Mouse (Mus musculus) liver, embryonic 11.5 days (tissue): ENCODE data around the gene Hmga1b. TPM values are rescaled to one million over a fixed set of nuclear protein-coding genes. Genes with fewer than 3 reads are reported as not detected.
"Not testable (repeated sequence)": the region's sequence is repeated elsewhere in the genome, so short reads cannot be mapped to it uniquely, and the experiment has no call there.

Experiments
- ATAC-seq: fragments of 200-750 bp; cut with Nextera tagmentation; replicated peaks from 2 replicates; pipeline ENCODE4 v1.8.0; 2017; ENCODE audit warnings: moderate number of reproducible peaks, mild to moderate bottlenecking, moderate TSS enrichment, moderate library complexity; ENCODE audit not compliant: low FRiP score
- DNase-seq: peaks from one replicate; pipeline ENCODE4 v3.0.0-alpha.2; 2017; ENCODE audit warnings: low spot score
- H3K27ac ChIP-seq: fragments of 300-500 bp; sonication (generic); 2 replicates; pipeline ENCODE4 v1.5.1; 2014; ENCODE audit warnings: mild to moderate bottlenecking, low read depth, low read length, control low read depth
- H3K27me3 ChIP-seq: fragments of 300-500 bp; sonication (generic); replicated peaks from 2 replicates; pipeline ENCODE4 v1.6.1; 2014; ENCODE audit warnings: low read length, mixed read lengths; ENCODE audit not compliant: control insufficient read depth, insufficient read depth
- H3K36me3 ChIP-seq: fragments of 300-500 bp; sonication (generic); 2 replicates; pipeline ENCODE4 v1.6.1; 2014; ENCODE audit warnings: mild to moderate bottlenecking, low read length, moderate library complexity, mixed read lengths; ENCODE audit not compliant: control insufficient read depth, insufficient read depth
- H3K4me1 ChIP-seq: fragments of 300-500 bp; sonication (generic); replicated peaks from 2 replicates; pipeline ENCODE4 v1.6.1; 2014; ENCODE audit warnings: low read length, mixed read lengths; ENCODE audit not compliant: control insufficient read depth, insufficient read depth
- H3K4me2 ChIP-seq: fragments of 300-500 bp; sonication (generic); 2 replicates; pipeline ENCODE4 v1.6.1; 2014; ENCODE audit warnings: mild to moderate bottlenecking, control low read depth, moderate library complexity
- H3K4me3 ChIP-seq: fragments of 300-500 bp; sonication (generic); 2 replicates; pipeline ENCODE4 v1.5.1; 2014; ENCODE audit warnings: low read depth, low read length, control low read depth
- H3K9ac ChIP-seq: fragments of 300-500 bp; sonication (generic); 2 replicates; pipeline ENCODE4 v1.6.1; 2014; ENCODE audit warnings: low read depth, low read length, control low read depth
- H3K9me3 ChIP-seq: fragments of 300-500 bp; sonication (generic); 2 replicates; pipeline ENCODE4 v1.6.1; 2016; ENCODE audit warnings: low read length, inconsistent platforms, mixed read lengths; ENCODE audit not compliant: control insufficient read depth
- WGBS: fragments of 180-500 bp; shearing (Covaris S2); extraction: QIAGEN DNeasy Blood & Tissue Kit; methylation state at CpG from one replicate; pipeline ENCODE4 v1.1.7; 2014; 5-methylcytosine and 5-hydroxymethylcytosine counted together
- polyA plus RNA-seq: library from polyadenylated mRNA; unstranded; fragments of >200 nt; fragmentation: Nextera tagmentation; extraction: Ambion mirVana; gene quantifications from 2 replicates; pipeline ENCODE4 v1.2.1, GENCODE M21; 2014

Gene Hmga1b
- polyA plus RNA-seq, 1 experiment from 2014 or later, result 17.5 TPM

DNA sequence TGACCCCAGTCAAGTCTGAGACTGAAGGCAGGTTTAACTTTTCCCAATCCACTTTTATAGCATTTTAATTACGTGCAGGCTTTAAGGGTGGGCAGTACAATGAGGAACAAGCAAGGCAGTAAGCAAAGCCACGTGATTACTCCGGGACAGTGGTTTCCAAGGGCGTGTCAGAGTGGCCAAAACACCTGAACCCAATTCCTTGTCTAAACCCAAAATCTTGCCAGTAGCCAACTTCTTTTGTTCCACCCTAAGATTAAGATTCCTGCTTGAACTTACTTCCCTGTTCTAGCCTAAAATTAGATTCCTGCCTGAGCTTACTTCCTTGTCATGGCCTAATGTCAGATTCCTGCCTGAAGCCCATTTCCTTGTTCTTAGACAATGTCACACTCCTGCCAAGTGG is 14.6 kb upstream of the Hmga1b start:
- no peak overlapping the region for H3K4me3 ChIP-seq
- no peaks in the 10 kb centered on the region for H3K36me3 ChIP-seq
- 63% methylated on average over 4 of the region's 4 CpGs for WGBS
- no peak overlapping the region for H3K9ac ChIP-seq
- ATAC-seq, result no peak
- H3K4me1 ChIP-seq, result no peaks in the 10 kb centered on the region
- H3K9me3 ChIP-seq, result no peaks in the 10 kb centered on the region
- DNase-seq, result no peak
- no peak overlapping the region for H3K27ac ChIP-seq
- H3K27me3 ChIP-seq, result peaks cover 4% of the 10 kb centered on the region; the same call in 1 of the 2 replicates
- no peak overlapping the region for H3K4me2 ChIP-seq

DNA sequence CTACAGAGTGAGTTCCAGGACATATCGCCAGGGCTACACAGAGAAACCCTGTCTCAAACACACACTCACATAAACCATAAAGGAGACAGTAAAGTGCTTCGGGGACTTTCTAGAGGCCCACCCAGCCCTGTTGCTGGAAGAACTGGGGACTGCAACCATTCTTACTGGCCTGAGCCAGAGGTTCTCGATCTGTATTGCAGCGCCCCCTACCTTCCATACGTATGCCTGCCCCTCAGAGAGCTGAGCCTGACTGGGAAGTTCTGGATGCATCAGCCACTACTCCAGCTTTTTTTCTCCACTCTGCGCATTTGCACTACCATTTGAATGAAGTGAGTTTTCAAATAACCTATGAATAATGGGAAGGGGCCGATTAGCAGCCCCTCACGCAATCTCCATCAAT is 13.2 kb upstream of the Hmga1b start:
- H3K27ac ChIP-seq, result no peak overlapping the region
- H3K9ac ChIP-seq, result no peak overlapping the region
- WGBS, result 52% methylated on average over 8 of the region's 8 CpGs
- no peaks in the 10 kb centered on the region for H3K9me3 ChIP-seq
- H3K4me2 ChIP-seq, result no peak overlapping the region
- no peaks in the 10 kb centered on the region for H3K4me1 ChIP-seq
- peaks cover 4% of the 10 kb centered on the region; the same call in 1 of the 2 replicates for H3K27me3 ChIP-seq
- no peak overlapping the region for H3K4me3 ChIP-seq
- H3K36me3 ChIP-seq, result no peaks in the 10 kb centered on the region
- no peak for ATAC-seq
- no peak for DNase-seq

DNA sequence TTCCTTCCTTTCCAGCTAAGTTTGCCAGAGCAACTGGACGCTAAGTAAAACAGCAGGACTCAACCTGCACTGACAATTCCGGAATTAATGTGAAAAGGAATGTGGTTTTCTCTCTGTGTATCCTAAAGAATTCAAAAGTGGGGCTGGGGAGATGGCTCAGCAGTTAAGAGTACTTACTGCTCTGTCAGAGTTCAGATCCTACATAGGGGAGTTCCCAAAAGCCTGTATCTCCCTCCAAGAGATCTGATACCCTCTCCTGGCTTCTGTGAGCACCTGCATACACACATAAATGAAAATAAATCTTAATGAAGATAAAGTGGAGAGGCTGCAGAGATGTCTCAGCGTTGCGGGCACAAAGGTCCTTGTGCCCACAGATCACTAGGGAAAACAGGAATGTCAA is 11.0 kb upstream of the Hmga1b start:
- WGBS, result 63% methylated on average over 4 of the region's 4 CpGs
- Histone ChIP-seq H3K36me3 (no peaks in the 10 kb centered on the region), H3K27ac (no peak overlapping the region), H3K4me1 (no peaks in the 10 kb centered on the region), H3K27me3 (peaks cover 4% of the 10 kb centered on the region; the same call in 1 of the 2 replicates), H3K4me2 (no peak overlapping the region), H3K4me3 (no peak overlapping the region), H3K9me3 (no peaks in the 10 kb centered on the region), H3K9ac (no peak overlapping the region)
- DNase-seq (no peak), ATAC-seq (no peak)

DNA sequence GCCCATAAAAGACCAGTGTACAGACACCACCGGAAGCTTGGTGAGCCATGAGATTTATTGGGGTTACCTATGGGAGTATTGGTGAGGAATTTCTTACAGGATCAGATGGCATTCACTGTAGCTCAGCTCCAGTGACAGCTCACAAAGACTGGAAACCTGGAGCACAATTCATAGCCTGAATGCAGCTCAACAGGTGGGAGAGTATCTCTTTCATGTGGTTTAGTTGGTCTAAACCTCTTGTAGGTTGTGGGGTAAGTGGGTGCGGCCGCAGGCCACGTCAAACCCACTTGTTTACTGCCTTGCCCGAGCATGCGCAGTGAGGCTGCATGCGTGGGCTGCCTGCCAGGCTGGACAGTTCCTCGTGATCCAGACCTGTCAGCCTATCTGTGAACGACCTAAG is 2.4 kb upstream of the Hmga1b start:
- peaks cover 14% of the 10 kb centered on the region for H3K27me3 ChIP-seq
- DNase-seq, result no peak
- no peaks in the 10 kb centered on the region for H3K36me3 ChIP-seq
- peaks cover 12% of the 10 kb centered on the region; the same call in 1 of the 2 replicates for H3K9me3 ChIP-seq
- no peak overlapping the region for H3K27ac ChIP-seq
- no peak overlapping the region for H3K4me3 ChIP-seq
- no peak for ATAC-seq
- H3K4me2 ChIP-seq, result no peak overlapping the region
- no peak overlapping the region for H3K9ac ChIP-seq
- H3K4me1 ChIP-seq, result no peaks in the 10 kb centered on the region
- WGBS, result 86% methylated on average over 9 of the region's 9 CpGs

DNA sequence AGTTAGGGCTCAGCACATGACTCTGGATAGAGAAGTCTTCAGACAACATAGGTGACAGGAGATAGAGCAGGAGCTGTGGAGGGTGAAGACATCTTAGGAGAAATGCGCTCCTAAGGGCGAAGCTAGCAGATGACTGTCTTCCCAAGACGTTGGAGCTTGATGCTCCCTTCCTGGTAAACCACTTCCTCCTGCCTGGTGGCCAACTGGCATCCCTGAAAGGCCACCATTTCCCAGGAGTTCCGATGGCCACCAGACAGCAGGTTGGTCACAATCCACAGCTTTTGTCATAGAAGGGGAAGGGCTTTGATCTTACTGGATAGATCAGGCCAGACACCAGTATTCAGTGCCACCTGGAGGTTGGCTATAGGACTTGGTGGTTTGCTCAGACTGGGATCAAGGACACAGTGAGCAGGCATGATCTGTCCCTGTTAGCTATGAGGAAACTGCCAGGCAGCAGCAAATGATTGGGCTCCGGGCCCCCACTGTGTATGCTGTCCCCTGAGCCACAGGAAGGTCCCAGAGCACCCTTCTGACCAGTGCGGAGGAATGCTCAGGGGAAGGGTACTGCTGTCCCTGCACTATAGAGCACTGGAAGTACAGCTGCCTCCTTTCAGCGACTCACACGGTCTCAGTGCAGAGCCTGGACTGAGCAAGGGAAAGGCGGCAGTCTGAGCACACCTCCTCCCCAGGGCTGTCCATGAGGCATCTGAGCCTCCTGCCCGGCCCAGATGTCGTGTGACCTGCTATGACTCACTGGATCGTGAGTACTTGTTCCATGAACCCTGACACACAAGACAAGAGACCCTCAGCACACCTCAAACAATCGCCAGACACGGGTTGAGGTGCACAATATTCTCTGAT is 553 bp upstream of the Hmga1b start:
- no peak for DNase-seq
- peaks cover 12% of the 10 kb centered on the region; the same call in 1 of the 2 replicates for H3K9me3 ChIP-seq
- H3K4me1 ChIP-seq, result no peaks in the 10 kb centered on the region
- peaks cover 18% of the 10 kb centered on the region for H3K27me3 ChIP-seq
- no peak overlapping the region for H3K4me2 ChIP-seq
- WGBS, result 64% methylated on average over 14 of the region's 14 CpGs
- H3K36me3 ChIP-seq, result no peaks in the 10 kb centered on the region
- no peak overlapping the region for H3K4me3 ChIP-seq
- no peak overlapping the region for H3K9ac ChIP-seq
- no peak for ATAC-seq
- no peak overlapping the region for H3K27ac ChIP-seq

DNA sequence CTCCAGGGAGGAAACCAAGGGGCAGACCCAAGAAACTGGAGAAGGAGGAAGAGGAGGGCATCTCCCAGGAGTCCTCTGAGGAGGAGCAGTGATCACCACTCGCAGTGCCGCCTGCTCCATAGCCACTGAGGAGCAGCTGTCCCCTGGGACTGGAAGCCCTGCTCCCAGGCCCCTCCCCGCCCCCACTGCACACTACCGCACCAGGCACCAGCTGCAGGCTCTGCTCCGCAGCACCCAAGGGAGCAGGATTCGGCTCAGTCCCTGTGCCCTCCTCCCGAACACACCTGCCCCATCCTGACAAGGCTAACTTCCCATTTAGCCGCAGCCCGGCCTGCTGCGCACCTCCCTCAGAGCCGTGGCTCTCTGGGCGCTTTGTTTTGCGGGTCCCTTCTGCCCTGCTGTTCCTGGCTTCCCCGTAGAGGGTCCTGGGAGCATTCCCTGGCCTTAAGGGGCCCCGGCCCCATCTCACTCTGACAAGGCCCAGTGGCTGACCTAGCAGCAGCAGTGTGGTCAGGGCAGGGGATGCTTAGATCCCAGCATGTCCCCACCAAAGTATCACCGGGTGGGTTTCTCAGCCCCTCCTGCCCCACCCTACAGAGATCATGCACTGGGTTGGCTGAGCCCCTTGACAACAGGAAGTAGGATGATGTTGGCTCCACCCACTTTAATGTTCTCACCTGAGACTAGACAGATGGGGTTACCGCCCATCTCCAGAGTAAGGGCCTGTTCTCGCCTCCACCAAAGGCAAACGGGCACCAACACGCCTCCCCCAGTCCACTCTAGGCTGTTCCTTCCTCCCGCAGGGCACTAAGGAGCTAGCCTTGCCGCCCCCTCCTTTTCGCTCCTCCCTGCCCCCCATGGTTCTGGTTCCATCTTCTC is 766 bp downstream of the Hmga1b start:
- H3K27ac ChIP-seq, DNase-seq, H3K4me3 ChIP-seq, H3K4me1 ChIP-seq, H3K9me3 ChIP-seq, H3K9ac ChIP-seq, H3K36me3 ChIP-seq, H3K4me2 ChIP-seq, ATAC-seq: not testable (repeated sequence)
- peaks cover 18% of the 10 kb centered on the region for H3K27me3 ChIP-seq
- 0% methylated on average over 3 of the region's 23 CpGs for WGBS

DNA sequence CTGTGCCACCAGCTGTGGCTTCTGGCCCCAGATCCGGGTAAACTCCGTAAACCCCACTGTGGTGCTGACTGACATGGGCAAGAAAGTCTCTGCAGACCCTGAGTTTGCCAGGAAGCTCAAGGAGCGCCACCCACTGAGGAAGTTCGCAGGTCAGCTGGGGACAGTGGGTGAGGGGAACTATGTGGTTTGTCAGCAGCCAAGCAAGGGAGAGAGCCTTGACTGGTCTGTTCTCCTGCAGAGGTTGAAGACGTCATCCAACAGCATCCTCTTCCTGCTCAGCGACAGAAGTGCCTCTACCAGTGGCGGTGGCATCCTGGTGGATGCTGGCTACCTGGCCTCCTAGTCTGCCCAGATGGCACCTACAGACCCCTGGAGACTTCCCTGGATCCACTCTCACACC is 4.4 kb downstream of the Hmga1b start:
- not testable (repeated sequence) for H3K36me3 ChIP-seq, H3K4me2 ChIP-seq, DNase-seq, H3K9ac ChIP-seq, H3K4me1 ChIP-seq, H3K27ac ChIP-seq, H3K4me3 ChIP-seq, ATAC-seq, H3K9me3 ChIP-seq
- peaks cover 12% of the 10 kb centered on the region for H3K27me3 ChIP-seq
- WGBS, result 38% methylated on average over 3 of the region's 7 CpGs

DNA sequence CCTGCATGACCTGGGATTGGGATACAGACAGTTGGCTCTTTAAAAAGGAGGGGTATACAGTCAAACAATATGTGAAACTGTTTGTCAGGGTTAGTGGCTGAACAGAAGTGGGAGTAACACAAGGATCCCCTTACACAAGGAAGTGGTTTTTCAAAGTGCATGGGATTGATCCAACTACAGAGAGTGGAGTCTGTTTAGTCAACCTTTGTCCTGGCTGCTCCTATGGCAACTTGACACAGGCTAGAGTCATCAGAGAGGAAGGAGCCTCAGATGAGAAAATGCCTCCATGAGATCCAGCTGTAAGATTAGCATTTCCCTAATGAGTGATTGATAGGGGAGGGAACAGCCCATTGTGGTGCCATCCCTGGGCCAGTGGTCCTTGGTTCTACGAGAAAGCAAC is 5.6 kb downstream of the Hmga1b start:
- Histone ChIP-seq H3K36me3 (no peaks in the 10 kb centered on the region), H3K4me1 (no peaks in the 10 kb centered on the region), H3K9me3 (no peaks in the 10 kb centered on the region), H3K27ac (no peak overlapping the region), H3K9ac (no peak overlapping the region), H3K4me3 (no peak overlapping the region), H3K4me2 (no peak overlapping the region), H3K27me3 (peaks cover 4% of the 10 kb centered on the region; the same call in 1 of the 2 replicates)
- 50% methylated on average over 1 of the region's 1 CpGs for WGBS
- DNase-seq (no peak), ATAC-seq (no peak)
